Mouse (Mus musculus): ENCODE data around the gene Egln3. TPM values are rescaled to one million over a fixed set of nuclear protein-coding genes. Genes with fewer than 3 reads are reported as not detected.

Gene Egln3
- total and polyA plus RNA-seq, 2 experiments from 2014 or later, result 3.6 to 8.0 TPM

DNA sequence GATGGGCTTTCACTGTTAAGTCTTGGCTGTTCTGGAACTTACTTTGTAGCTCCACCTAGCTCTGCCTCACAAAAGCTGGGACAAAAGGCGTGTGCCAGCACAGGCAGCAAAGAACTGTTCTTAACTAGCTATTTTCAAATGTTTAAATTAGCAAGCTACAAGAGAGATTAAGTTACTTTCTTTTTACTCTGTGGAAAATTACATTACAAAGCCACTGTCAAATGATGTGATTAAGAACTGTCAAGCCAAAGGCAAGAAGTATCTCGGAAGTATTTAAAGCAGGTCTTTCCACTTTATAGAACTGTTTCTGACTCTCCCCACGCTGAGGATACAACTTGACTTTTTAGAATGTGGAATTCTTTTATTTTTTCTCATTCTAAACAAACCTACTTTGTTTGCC, 21.4 kb upstream of the Egln3 start:
- Histone ChIP-seq H3K9me3 (ENCODE audit: low read length) (no peaks in the 10 kb centered on the region), H3K27ac (ENCODE audit: low read depth, low read length) (no peak overlapping the region), H3K36me3 (ENCODE audit: insufficient read depth, low read length) (no peaks in the 10 kb centered on the region), H3K4me2 (ENCODE audit: low read depth, low read length, poor library complexity, severe bottlenecking) (no peak overlapping the region), H3K4me3 (ENCODE audit: low read depth, low read length) (no peak overlapping the region), H3K27me3 (ENCODE audit: insufficient read depth, low read length) (no peaks in the 10 kb centered on the region), H3K4me1 (ENCODE audit: insufficient read depth, low read length) (no peaks in the 10 kb centered on the region), H3K9ac (replicated peaks; ENCODE audit: low read length, poor library complexity, severe bottlenecking) (no peak overlapping the region)
- 60% methylated on average over 3 of the region's 3 CpGs for WGBS
- TF ChIP-seq CTCF (IDR thresholded peaks at IDR 0.05), result no peak
- ATAC-seq (ENCODE audit: low FRiP score) (no peak), DNase-seq (ENCODE audit: low spot score) (no peak)

GRCm38 (mm10) chr12:54222036-54222760, 18.5 kb upstream of the Egln3 start:
- Histone ChIP-seq H3K27ac (ENCODE audit: low read depth, low read length) (no peak overlapping the region), H3K4me3 (ENCODE audit: low read depth, low read length) (no peak overlapping the region), H3K27me3 (ENCODE audit: insufficient read depth, low read length) (no peaks in the 10 kb centered on the region), H3K36me3 (ENCODE audit: insufficient read depth, low read length) (no peaks in the 10 kb centered on the region), H3K9me3 (ENCODE audit: low read length) (no peaks in the 10 kb centered on the region), H3K4me2 (ENCODE audit: low read depth, low read length, poor library complexity, severe bottlenecking) (no peak overlapping the region), H3K4me1 (ENCODE audit: insufficient read depth, low read length) (no peaks in the 10 kb centered on the region), H3K9ac (replicated peaks; ENCODE audit: low read length, poor library complexity, severe bottlenecking) (no peak overlapping the region)
- DNase-seq (ENCODE audit: low spot score), result no peak
- no peak for ATAC-seq (ENCODE audit: low FRiP score)
- WGBS, result 80% methylated on average over 12 of the region's 12 CpGs
- no peak for TF ChIP-seq CTCF (IDR thresholded peaks at IDR 0.05)

GRCm38 (mm10) chr12:54216673-54217072, 13.0 kb upstream of the Egln3 start:
- no peak overlapping the region for H3K4me2 ChIP-seq (ENCODE audit: low read depth, low read length, poor library complexity, severe bottlenecking)
- no peaks in the 10 kb centered on the region for H3K27me3 ChIP-seq (ENCODE audit: insufficient read depth, low read length)
- 86% methylated on average over 5 of the region's 5 CpGs for WGBS
- no peaks in the 10 kb centered on the region for H3K9me3 ChIP-seq (ENCODE audit: low read length)
- ATAC-seq (ENCODE audit: low FRiP score), result no peak
- no peaks in the 10 kb centered on the region for H3K4me1 ChIP-seq (ENCODE audit: insufficient read depth, low read length)
- H3K27ac ChIP-seq (ENCODE audit: low read depth, low read length), result no peak overlapping the region
- TF ChIP-seq CTCF (IDR thresholded peaks at IDR 0.05), result no peak
- no peak for DNase-seq (ENCODE audit: low spot score)
- H3K4me3 ChIP-seq (ENCODE audit: low read depth, low read length), result no peak overlapping the region
- H3K9ac ChIP-seq (replicated peaks; ENCODE audit: low read length, poor library complexity, severe bottlenecking), result no peak overlapping the region
- H3K36me3 ChIP-seq (ENCODE audit: insufficient read depth, low read length), result no peaks in the 10 kb centered on the region

- 78% methylated on average over 6 of the region's 6 CpGs for WGBS
- Histone ChIP-seq H3K36me3 (ENCODE audit: insufficient read depth, low read length) (no peaks in the 10 kb centered on the region), H3K9me3 (ENCODE audit: low read length) (no peaks in the 10 kb centered on the region), H3K9ac (replicated peaks; ENCODE audit: low read length, poor library complexity, severe bottlenecking) (no peak overlapping the region), H3K27ac (ENCODE audit: low read depth, low read length) (no peak overlapping the region), H3K4me1 (ENCODE audit: insufficient read depth, low read length) (no peaks in the 10 kb centered on the region), H3K27me3 (ENCODE audit: insufficient read depth, low read length) (no peaks in the 10 kb centered on the region), H3K4me3 (ENCODE audit: low read depth, low read length) (no peak overlapping the region), H3K4me2 (ENCODE audit: low read depth, low read length, poor library complexity, severe bottlenecking) (no peak overlapping the region)
- ATAC-seq (ENCODE audit: low FRiP score) (no peak), DNase-seq (ENCODE audit: low spot score) (no peak)
- TF ChIP-seq CTCF (IDR thresholded peaks at IDR 0.05), result no peak
These were observed 10.8 kb upstream of the Egln3 start for GRCm38 (mm10) chr12:54214426-54214825.

- H3K4me1 ChIP-seq (ENCODE audit: insufficient read depth, low read length), result no peaks in the 10 kb centered on the region
- H3K27ac ChIP-seq (ENCODE audit: low read depth, low read length), result no peak overlapping the region
- H3K9me3 ChIP-seq (ENCODE audit: low read length), result no peaks in the 10 kb centered on the region
- no peaks in the 10 kb centered on the region for H3K36me3 ChIP-seq (ENCODE audit: insufficient read depth, low read length)
- no peak overlapping the region for H3K4me2 ChIP-seq (ENCODE audit: low read depth, low read length, poor library complexity, severe bottlenecking)
- no peak overlapping the region for H3K9ac ChIP-seq (replicated peaks; ENCODE audit: low read length, poor library complexity, severe bottlenecking)
- no peaks in the 10 kb centered on the region for H3K27me3 ChIP-seq (ENCODE audit: insufficient read depth, low read length)
- DNase-seq (ENCODE audit: low spot score) (no peak), ATAC-seq (ENCODE audit: low FRiP score) (no peak)
- WGBS, result 78% methylated on average over 4 of the region's 4 CpGs
- no peak overlapping the region for H3K4me3 ChIP-seq (ENCODE audit: low read depth, low read length)
- TF ChIP-seq CTCF (IDR thresholded peaks at IDR 0.05), result no peak
These were observed 10.2 kb upstream of the Egln3 start for GRCm38 (mm10) chr12:54213871-54214270.

GRCm38 (mm10) chr12:54213230-54213629, 9.6 kb upstream of the Egln3 start:
- no peaks in the 10 kb centered on the region for H3K36me3 ChIP-seq (ENCODE audit: insufficient read depth, low read length)
- no peak overlapping the region for H3K9ac ChIP-seq (replicated peaks; ENCODE audit: low read length, poor library complexity, severe bottlenecking)
- H3K9me3 ChIP-seq (ENCODE audit: low read length), result no peaks in the 10 kb centered on the region
- no peak overlapping the region for H3K4me2 ChIP-seq (ENCODE audit: low read depth, low read length, poor library complexity, severe bottlenecking)
- no peak for ATAC-seq (ENCODE audit: low FRiP score)
- DNase-seq (ENCODE audit: low spot score), result no peak
- no peaks in the 10 kb centered on the region for H3K27me3 ChIP-seq (ENCODE audit: insufficient read depth, low read length)
- no peak overlapping the region for H3K4me3 ChIP-seq (ENCODE audit: low read depth, low read length)
- H3K27ac ChIP-seq (ENCODE audit: low read depth, low read length), result no peak overlapping the region
- TF ChIP-seq CTCF (IDR thresholded peaks at IDR 0.05), result no peak
- 64% methylated on average over 5 of the region's 5 CpGs for WGBS
- H3K4me1 ChIP-seq (ENCODE audit: insufficient read depth, low read length), result no peaks in the 10 kb centered on the region
